ENCODE assay signal across 18 mouse cellular contexts in the genomic region with DNA sequence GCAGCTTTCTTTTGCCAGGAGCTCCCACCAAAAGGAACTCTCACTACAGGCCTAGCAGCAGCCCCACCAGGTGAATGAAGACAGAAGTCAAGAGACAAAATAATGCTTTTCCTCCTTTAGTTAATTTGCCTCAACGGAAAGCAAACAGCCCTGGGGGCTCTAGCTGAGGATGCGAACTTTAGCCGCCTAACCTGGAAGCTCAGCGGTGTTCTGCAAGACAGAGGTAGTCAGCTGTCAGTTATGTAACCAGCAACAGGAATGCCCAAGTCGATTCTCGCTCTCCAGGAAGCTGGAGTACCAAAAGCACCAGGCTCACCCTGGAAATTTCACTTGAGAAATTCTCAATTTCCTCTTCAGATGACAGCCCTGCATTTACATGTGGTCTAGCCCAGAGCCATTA.
"Had no signal": no experiment of that assay in that cellular context is flagged by ENCODE, and none has a peak within 500 bp of the region (broad histone marks: within the 10 kb centered on the region; RNA-seq: fewer than 3 reads in every experiment).

No protein-coding gene starts in this region.

- H3K9ac ChIP-seq: lung, embryonic 15.5 days; midbrain, embryonic 12.5 days; neural tube, embryonic 13.5 days; neural tube, embryonic 15.5 days had no signal

- DNase-seq: lung, adult 2 months; lung, postnatal 10 days; lung, postnatal 4 days; midbrain, embryonic 14.5 days; right cerebral cortex, adult 18-20 months; right cerebral cortex, postnatal 25 days; right cerebral cortex, postnatal 4 days; spleen, adult 18-20 months; thymus, adult 18-20 months; thymus, postnatal 14 days; thymus, postnatal 36 days had no signal

- H3K27ac ChIP-seq: lung, embryonic 15.5 days; midbrain, embryonic 10.5 days; midbrain, embryonic 12.5 days; neural tube, embryonic 13.5 days; neural tube, embryonic 15.5 days had no signal

- H3K4me3 ChIP-seq: lung, embryonic 15.5 days; midbrain, embryonic 10.5 days; midbrain, embryonic 12.5 days; myocyte; neural tube, embryonic 13.5 days; neural tube, embryonic 15.5 days had no signal

- H3K36me3 ChIP-seq: lung, embryonic 15.5 days; midbrain, embryonic 10.5 days; midbrain, embryonic 12.5 days; neural tube, embryonic 13.5 days; neural tube, embryonic 15.5 days had no signal

- H3K4me2 ChIP-seq: lung, embryonic 15.5 days; midbrain, embryonic 12.5 days; neural tube, embryonic 13.5 days; neural tube, embryonic 15.5 days had no signal

- H3K27me3 ChIP-seq: lung, embryonic 15.5 days; neural tube, embryonic 13.5 days; neural tube, embryonic 15.5 days had no signal

- ATAC-seq: midbrain, embryonic 16.5 days had no signal

- H3K9me3 ChIP-seq: lung, embryonic 15.5 days; midbrain, embryonic 12.5 days; neural tube, embryonic 13.5 days; neural tube, embryonic 15.5 days had no signal
